Mouse (Mus musculus): ENCODE measurements around the gene Fanci. TPM values are rescaled to one million over a fixed set of nuclear protein-coding genes. Genes with fewer than 3 reads are reported as not detected.
A peak's percentile ranks its signal among the peaks of the same experiment; 100 is the strongest.

Gene Fanci
- polyA plus RNA-seq, 1 experiment from 2014 or later: 8.2 TPM

GRCm38 (mm10) chr7:79393924-79394323, 2.2 kb downstream of the Fanci start:
- Histone ChIP-seq H3K36me3 (ENCODE audit: control insufficient read depth, insufficient read depth, low read length) (no peaks in the 10 kb centered on the region), H3K27ac (replicated peaks; ENCODE audit: low read depth, low read length) (no peak overlapping the region), H3K4me1 (ENCODE audit: control insufficient read depth, insufficient read depth, low read length) (peaks cover 4% of the 10 kb centered on the region; the same call in 1 of the 2 replicates), H3K4me3 (ENCODE audit: low read depth, low read length) (no peak overlapping the region), H3K9ac (ENCODE audit: low read depth, low read length) (no peak overlapping the region), H3K27me3 (replicated peaks; ENCODE audit: control insufficient read depth, insufficient read depth, low read length) (no peaks in the 10 kb centered on the region), H3K9me3 (ENCODE audit: control insufficient read depth, low read length) (no peaks in the 10 kb centered on the region), H3K4me2 (ENCODE audit: low read depth, low read length) (no peak overlapping the region)
- DNase-seq (ENCODE audit: low spot score) (no peak), ATAC-seq (ENCODE audit: low read depth) (no peak)
- WGBS: 99% methylated on average over 7 of the region's 7 CpGs

GRCm38 (mm10) chr7:79394666-79395065, 2.9 kb downstream of the Fanci start:
- Histone ChIP-seq H3K9ac (ENCODE audit: low read depth, low read length) (no peak overlapping the region), H3K9me3 (ENCODE audit: control insufficient read depth, low read length) (no peaks in the 10 kb centered on the region), H3K27me3 (replicated peaks; ENCODE audit: control insufficient read depth, insufficient read depth, low read length) (no peaks in the 10 kb centered on the region), H3K4me3 (ENCODE audit: low read depth, low read length) (no peak overlapping the region), H3K4me1 (ENCODE audit: control insufficient read depth, insufficient read depth, low read length) (peaks cover 4% of the 10 kb centered on the region; the same call in 1 of the 2 replicates), H3K27ac (replicated peaks; ENCODE audit: low read depth, low read length) (no peak overlapping the region), H3K36me3 (ENCODE audit: control insufficient read depth, insufficient read depth, low read length) (no peaks in the 10 kb centered on the region), H3K4me2 (ENCODE audit: low read depth, low read length) (no peak overlapping the region)
- DNase-seq (ENCODE audit: low spot score) (no peak), ATAC-seq (ENCODE audit: low read depth) (no peak)
- WGBS: 69% methylated on average over 7 of the region's 7 CpGs

GRCm38 (mm10) chr7:79395186-79395585, 3.5 kb downstream of the Fanci start:
- no peak overlapping the region for H3K9ac ChIP-seq (ENCODE audit: low read depth, low read length)
- no peak overlapping the region for H3K27ac ChIP-seq (replicated peaks; ENCODE audit: low read depth, low read length)
- ATAC-seq (ENCODE audit: low read depth): no peak
- H3K4me3 ChIP-seq (ENCODE audit: low read depth, low read length): no peak overlapping the region
- no peaks in the 10 kb centered on the region for H3K9me3 ChIP-seq (ENCODE audit: control insufficient read depth, low read length)
- H3K4me2 ChIP-seq (ENCODE audit: low read depth, low read length): no peak overlapping the region
- no peaks in the 10 kb centered on the region for H3K36me3 ChIP-seq (ENCODE audit: control insufficient read depth, insufficient read depth, low read length)
- WGBS: 84% methylated on average over 7 of the region's 7 CpGs
- H3K4me1 ChIP-seq (ENCODE audit: control insufficient read depth, insufficient read depth, low read length): peaks cover 4% of the 10 kb centered on the region; the same call in 1 of the 2 replicates
- DNase-seq (ENCODE audit: low spot score): no peak
- no peaks in the 10 kb centered on the region for H3K27me3 ChIP-seq (replicated peaks; ENCODE audit: control insufficient read depth, insufficient read depth, low read length)

- ATAC-seq (ENCODE audit: low read depth): no peak
- no peaks in the 10 kb centered on the region for H3K36me3 ChIP-seq (ENCODE audit: control insufficient read depth, insufficient read depth, low read length)
- WGBS: 81% methylated on average over 10 of the region's 10 CpGs
- H3K27ac ChIP-seq (replicated peaks; ENCODE audit: low read depth, low read length): no peak overlapping the region
- DNase-seq (ENCODE audit: low spot score): no peak
- no peak overlapping the region for H3K4me2 ChIP-seq (ENCODE audit: low read depth, low read length)
- H3K4me1 ChIP-seq (ENCODE audit: control insufficient read depth, insufficient read depth, low read length): peaks cover 4% of the 10 kb centered on the region; the same call in 1 of the 2 replicates
- H3K27me3 ChIP-seq (replicated peaks; ENCODE audit: control insufficient read depth, insufficient read depth, low read length): no peaks in the 10 kb centered on the region
- no peak overlapping the region for H3K4me3 ChIP-seq (ENCODE audit: low read depth, low read length)
- H3K9ac ChIP-seq (ENCODE audit: low read depth, low read length): no peak overlapping the region
- no peaks in the 10 kb centered on the region for H3K9me3 ChIP-seq (ENCODE audit: control insufficient read depth, low read length)
These were observed 5.8 kb downstream of the Fanci start for GRCm38 (mm10) chr7:79397446-79397963.

GRCm38 (mm10) chr7:79398426-79398825, 6.7 kb downstream of the Fanci start:
- Histone ChIP-seq H3K9ac (ENCODE audit: low read depth, low read length) (no peak overlapping the region), H3K4me1 (ENCODE audit: control insufficient read depth, insufficient read depth, low read length) (no peaks in the 10 kb centered on the region), H3K4me3 (ENCODE audit: low read depth, low read length) (no peak overlapping the region), H3K9me3 (ENCODE audit: control insufficient read depth, low read length) (no peaks in the 10 kb centered on the region), H3K27ac (replicated peaks; ENCODE audit: low read depth, low read length) (no peak overlapping the region), H3K27me3 (replicated peaks; ENCODE audit: control insufficient read depth, insufficient read depth, low read length) (no peaks in the 10 kb centered on the region), H3K4me2 (ENCODE audit: low read depth, low read length) (no peak overlapping the region), H3K36me3 (ENCODE audit: control insufficient read depth, insufficient read depth, low read length) (no peaks in the 10 kb centered on the region)
- DNase-seq (ENCODE audit: low spot score): no peak
- no peak for ATAC-seq (ENCODE audit: low read depth)
- 79% methylated on average over 8 of the region's 8 CpGs for WGBS

- Histone ChIP-seq H3K4me3 (ENCODE audit: low read depth, low read length) (no peak overlapping the region), H3K4me2 (ENCODE audit: low read depth, low read length) (no peak overlapping the region), H3K4me1 (ENCODE audit: control insufficient read depth, insufficient read depth, low read length) (no peaks in the 10 kb centered on the region), H3K27ac (replicated peaks; ENCODE audit: low read depth, low read length) (no peak overlapping the region), H3K9me3 (ENCODE audit: control insufficient read depth, low read length) (no peaks in the 10 kb centered on the region), H3K36me3 (ENCODE audit: control insufficient read depth, insufficient read depth, low read length) (no peaks in the 10 kb centered on the region), H3K27me3 (replicated peaks; ENCODE audit: control insufficient read depth, insufficient read depth, low read length) (no peaks in the 10 kb centered on the region), H3K9ac (ENCODE audit: low read depth, low read length) (no peak overlapping the region)
- ATAC-seq (ENCODE audit: low read depth) (no peak), DNase-seq (ENCODE audit: low spot score) (no peak)
- 78% methylated on average over 12 of the region's 12 CpGs for WGBS
These were observed 7.2 kb downstream of the Fanci start for GRCm38 (mm10) chr7:79398971-79399370.

- Histone ChIP-seq H3K4me2 (ENCODE audit: low read depth, low read length) (no peak overlapping the region), H3K9me3 (ENCODE audit: control insufficient read depth, low read length) (no peaks in the 10 kb centered on the region), H3K27me3 (replicated peaks; ENCODE audit: control insufficient read depth, insufficient read depth, low read length) (no peaks in the 10 kb centered on the region), H3K4me3 (ENCODE audit: low read depth, low read length) (no peak overlapping the region), H3K27ac (replicated peaks; ENCODE audit: low read depth, low read length) (no peak overlapping the region), H3K36me3 (ENCODE audit: control insufficient read depth, insufficient read depth, low read length) (no peaks in the 10 kb centered on the region), H3K4me1 (ENCODE audit: control insufficient read depth, insufficient read depth, low read length) (no peaks in the 10 kb centered on the region), H3K9ac (ENCODE audit: low read depth, low read length) (no peak overlapping the region)
- DNase-seq (ENCODE audit: low spot score) (no peak), ATAC-seq (ENCODE audit: low read depth) (no peak)
- WGBS: 88% methylated on average over 3 of the region's 3 CpGs
These were observed 8.6 kb downstream of the Fanci start for GRCm38 (mm10) chr7:79400296-79400695.

GRCm38 (mm10) chr7:79414449-79415375, 23.0 kb downstream of the Fanci start:
- Histone ChIP-seq H3K27ac (replicated peaks; ENCODE audit: low read depth, low read length) (no peak overlapping the region), H3K4me2 (ENCODE audit: low read depth, low read length) (no peak overlapping the region), H3K9me3 (ENCODE audit: control insufficient read depth, low read length) (no peaks in the 10 kb centered on the region), H3K4me1 (ENCODE audit: control insufficient read depth, insufficient read depth, low read length) (no peaks in the 10 kb centered on the region), H3K4me3 (ENCODE audit: low read depth, low read length) (no peak overlapping the region), H3K27me3 (replicated peaks; ENCODE audit: control insufficient read depth, insufficient read depth, low read length) (no peaks in the 10 kb centered on the region), H3K9ac (ENCODE audit: low read depth, low read length) (no peak overlapping the region), H3K36me3 (ENCODE audit: control insufficient read depth, insufficient read depth, low read length) (no peaks in the 10 kb centered on the region)
- peak; percentile 33 for DNase-seq (ENCODE audit: low spot score)
- ATAC-seq (ENCODE audit: low read depth): no peak
- 85% methylated on average over 18 of the region's 18 CpGs for WGBS
